Mouse (Mus musculus) liver, embryonic 12.5 days (tissue): ENCODE measurements around the gene Olfr960. TPM values are rescaled to one million over a fixed set of nuclear protein-coding genes. Genes with fewer than 3 reads are reported as not detected.

Experiments
- ATAC-seq: fragments of 200-750 bp; cut with Nextera tagmentation; 2 replicates; pipeline ENCODE4 v1.8.0; 2017; ENCODE audit warnings: moderate number of reproducible peaks, mild to moderate bottlenecking, moderate library complexity
- H3K27ac ChIP-seq: fragments of 300-500 bp; sonication (generic); 2 replicates; pipeline ENCODE4 v1.5.1; 2016; ENCODE audit warnings: mild to moderate bottlenecking
- H3K27me3 ChIP-seq: fragments of 300-500 bp; sonication (generic); replicated peaks from 2 replicates; pipeline ENCODE4 v1.6.1; 2016; ENCODE audit warnings: mild to moderate bottlenecking, moderate library complexity
- H3K36me3 ChIP-seq: fragments of 300-500 bp; sonication (generic); 2 replicates; pipeline ENCODE4 v1.6.1; 2016; ENCODE audit warnings: mild to moderate bottlenecking, moderate library complexity
- H3K4me1 ChIP-seq: fragments of 300-500 bp; sonication (generic); 2 replicates; pipeline ENCODE4 v1.6.1; 2016
- H3K4me2 ChIP-seq: fragments of 300-500 bp; sonication (generic); 2 replicates; pipeline ENCODE4 v1.6.1; 2016; ENCODE audit warnings: mild to moderate bottlenecking, moderate library complexity
- H3K4me3 ChIP-seq: fragments of 300-500 bp; sonication (generic); 2 replicates; pipeline ENCODE4 v1.5.1; 2016; ENCODE audit warnings: mild to moderate bottlenecking, moderate library complexity
- H3K9ac ChIP-seq: fragments of 300-500 bp; sonication (generic); 2 replicates; pipeline ENCODE4 v1.6.1; 2016; ENCODE audit warnings: mild to moderate bottlenecking, moderate library complexity
- H3K9me3 ChIP-seq: fragments of 300-500 bp; sonication (generic); replicated peaks from 2 replicates; pipeline ENCODE4 v1.6.1; 2016; ENCODE audit warnings: mild to moderate bottlenecking, moderate library complexity
- WGBS: fragments of 180-500 bp; shearing (Covaris S2); methylation state at CpG from one replicate; pipeline ENCODE4 v1.1.7; 2016; ENCODE audit not compliant: insufficient replicate concordance; 5-methylcytosine and 5-hydroxymethylcytosine counted together
- polyA plus RNA-seq: library from polyadenylated mRNA; unstranded; fragments of >200 nt; fragmentation: Nextera tagmentation; extraction: Ambion mirVana; gene quantifications from 2 replicates; pipeline ENCODE4 v1.2.1, GENCODE M21; 2016

The Olfr960 gene
- polyA plus RNA-seq, 1 experiment from 2014 or later: not detected

DNA sequence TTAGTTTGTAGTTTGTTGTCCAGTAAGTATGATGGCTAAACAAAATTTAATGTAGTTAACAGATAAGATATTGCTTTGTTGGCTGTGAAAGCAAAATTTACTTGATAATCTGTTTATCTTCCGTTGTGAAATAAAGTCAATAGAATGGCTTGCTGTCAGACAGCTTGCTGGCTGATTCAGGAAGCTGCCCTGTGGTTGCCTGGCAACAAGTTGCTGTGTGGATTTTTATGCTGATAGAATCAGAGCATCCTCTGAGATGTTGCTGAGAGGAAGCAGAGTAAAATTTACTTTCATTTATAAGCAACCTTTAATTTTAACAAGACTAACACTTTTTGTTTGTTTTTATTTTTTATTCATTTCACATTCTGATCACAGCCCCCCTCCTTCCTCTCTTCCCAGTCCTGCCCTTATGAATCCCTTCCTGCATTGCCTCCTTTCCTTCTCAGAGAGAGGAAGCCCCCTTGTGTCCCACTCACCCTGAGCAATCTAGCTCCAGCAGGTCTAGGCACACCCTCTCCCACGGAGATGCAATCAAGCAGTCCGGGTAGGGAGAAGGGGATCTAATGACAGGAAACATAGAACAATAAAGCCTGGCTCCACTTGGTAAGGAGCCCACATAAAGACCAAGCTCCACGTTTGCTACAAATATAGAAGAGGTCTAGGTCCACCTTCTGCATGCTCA, 12.9 kb downstream of the Olfr960 start:
- Histone ChIP-seq H3K4me2 (no peak overlapping the region), H3K9ac (no peak overlapping the region), H3K27ac (no peak overlapping the region), H3K4me3 (no peak overlapping the region), H3K27me3 (no peaks in the 10 kb centered on the region), H3K36me3 (no peaks in the 10 kb centered on the region), H3K4me1 (no peaks in the 10 kb centered on the region), H3K9me3 (no peaks in the 10 kb centered on the region)
- ATAC-seq: no peak
- whole genome bisulfite sequencing: 17% methylated on average over 4 of the region's 4 CpGs

DNA sequence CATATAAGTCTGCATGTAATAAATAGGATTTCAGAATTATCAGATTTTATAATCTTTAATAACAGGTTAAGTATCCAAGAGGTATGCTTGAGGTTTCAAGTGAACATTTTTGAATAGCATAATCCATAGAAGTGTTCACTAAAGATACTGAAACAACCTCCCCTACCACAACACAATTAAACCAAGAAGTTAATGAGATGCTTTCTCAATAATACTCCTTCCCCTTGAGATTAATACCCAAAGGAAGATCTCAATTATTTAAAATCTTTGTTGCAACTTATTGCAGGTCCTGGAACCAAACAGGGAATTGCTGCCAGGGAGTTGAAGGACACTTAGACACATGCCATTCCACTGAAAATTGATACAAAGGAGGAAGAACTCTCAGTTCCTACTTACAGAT, 23.6 kb downstream of the Olfr960 start, which contains the start of gene Olfr961:
Gene Olfr961 (plus strand): TSS at position 301 of the 400 bp plus-strand sequence.
- Histone ChIP-seq H3K36me3 (no peaks in the 10 kb centered on the region), H3K9me3 (no peaks in the 10 kb centered on the region)
- no peak for ATAC-seq

DNA sequence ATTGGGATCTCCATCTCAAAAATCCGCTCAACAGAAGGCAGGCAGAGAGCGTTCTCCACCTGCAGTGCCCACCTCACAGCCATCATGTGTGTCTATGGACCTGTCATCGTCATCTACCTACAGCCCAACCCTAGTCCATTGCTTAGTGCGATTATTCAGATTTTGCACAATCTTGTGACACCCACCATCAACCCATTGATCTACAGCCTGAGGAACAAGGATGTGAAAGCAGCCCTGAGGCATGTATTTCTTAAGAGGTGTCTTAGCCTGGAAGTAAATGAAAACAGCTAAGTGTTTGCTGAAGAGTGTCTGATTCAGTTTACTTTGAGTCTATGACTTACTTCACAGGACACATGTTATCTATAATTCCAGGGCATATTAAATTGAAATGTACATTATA, 26.2 kb downstream of the Olfr960 start:
- H3K4me2 ChIP-seq: no peak overlapping the region
- no peak overlapping the region for H3K27ac ChIP-seq
- 68% methylated on average over 4 of the region's 4 CpGs for WGBS
- H3K9ac ChIP-seq: no peak overlapping the region
- H3K4me3 ChIP-seq: no peak overlapping the region
- no peaks in the 10 kb centered on the region for H3K9me3 ChIP-seq
- ATAC-seq: no peak
- H3K27me3 ChIP-seq: no peaks in the 10 kb centered on the region
- H3K36me3 ChIP-seq: no peaks in the 10 kb centered on the region
- H3K4me1 ChIP-seq: no peaks in the 10 kb centered on the region

More for the DNA sequence above, 23.6 kb downstream of the Olfr960 start, which contains the start of gene Olfr961:
- Histone ChIP-seq H3K9ac (no peak within 1 kb of the TSS), H3K27ac (no peak within 1 kb of the TSS), H3K4me1 (no peaks in the 10 kb centered on the region), H3K27me3 (no peaks in the 10 kb centered on the region), H3K4me2 (no peak within 1 kb of the TSS), H3K4me3 (no peak within 1 kb of the TSS)

DNA sequence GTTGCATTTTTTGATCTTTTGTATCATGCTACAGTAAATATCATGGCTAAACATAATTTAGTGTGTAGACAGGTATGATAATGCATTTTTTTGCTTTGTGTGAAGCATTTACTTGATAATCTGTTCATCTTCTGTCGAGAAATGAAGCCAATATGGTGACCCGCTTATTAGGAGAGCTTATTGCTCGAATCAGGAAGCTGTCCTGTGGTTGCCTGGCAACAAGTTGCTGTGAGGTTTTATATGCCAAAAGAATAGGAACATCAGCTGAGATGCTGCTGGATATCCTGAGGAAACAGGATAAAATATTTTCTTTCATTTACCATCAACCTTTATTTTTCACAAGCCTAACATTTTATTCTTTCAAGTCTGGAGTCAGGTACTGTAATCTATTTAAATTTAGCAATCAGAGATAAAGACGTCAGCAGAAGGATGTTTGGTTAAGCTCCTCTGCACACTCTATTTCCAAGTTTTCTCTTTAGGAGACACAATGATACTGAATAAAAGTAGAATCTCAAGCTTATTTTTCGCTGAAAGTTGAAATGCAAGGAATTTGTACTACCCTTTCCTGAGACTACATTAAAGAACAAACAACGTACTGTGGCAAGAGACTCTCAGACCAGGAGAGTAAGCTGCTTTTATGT, 33.7 kb downstream of the Olfr960 start:
- no peaks in the 10 kb centered on the region for H3K4me1 ChIP-seq
- 60% methylated on average over 6 of the region's 6 CpGs for WGBS
- no peaks in the 10 kb centered on the region for H3K9me3 ChIP-seq
- H3K27me3 ChIP-seq: no peaks in the 10 kb centered on the region
- H3K4me2 ChIP-seq: no peak overlapping the region
- no peak overlapping the region for H3K27ac ChIP-seq
- H3K4me3 ChIP-seq: no peak overlapping the region
- no peaks in the 10 kb centered on the region for H3K36me3 ChIP-seq
- H3K9ac ChIP-seq: no peak overlapping the region
- ATAC-seq: no peak

DNA sequence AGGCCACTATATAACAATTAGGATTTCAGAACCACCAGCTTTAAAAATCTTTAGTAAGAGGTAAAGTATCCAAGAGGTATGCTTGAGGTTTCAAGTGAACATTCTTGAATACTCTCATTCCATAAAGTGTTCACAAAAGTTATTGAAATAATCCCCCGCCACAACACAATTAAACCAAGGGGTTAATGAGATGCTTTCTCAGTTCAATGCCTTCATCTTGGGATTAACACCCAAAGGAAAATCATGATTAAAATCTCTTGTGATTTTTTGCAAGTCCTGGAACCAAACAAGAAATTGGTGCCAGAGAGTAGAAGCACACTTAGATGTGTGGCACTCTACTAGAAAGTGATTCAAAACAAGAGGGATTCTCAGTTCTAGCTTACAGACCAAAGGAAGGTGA, 45.7 kb downstream of the Olfr960 start, which contains the start of gene Olfr963:
Gene Olfr963 (plus strand): TSS at position 301 of the 400 bp plus-strand sequence.
- Histone ChIP-seq H3K9ac (no peak within 1 kb of the TSS), H3K4me1 (no peaks in the 10 kb centered on the region), H3K27me3 (no peaks in the 10 kb centered on the region), H3K36me3 (no peaks in the 10 kb centered on the region), H3K4me3 (no peak within 1 kb of the TSS), H3K27ac (no peak within 1 kb of the TSS), H3K4me2 (no peak within 1 kb of the TSS), H3K9me3 (no peaks in the 10 kb centered on the region)
- ATAC-seq: no peak
- 57% methylated on average over 1 of the region's 1 CpGs for WGBS

DNA sequence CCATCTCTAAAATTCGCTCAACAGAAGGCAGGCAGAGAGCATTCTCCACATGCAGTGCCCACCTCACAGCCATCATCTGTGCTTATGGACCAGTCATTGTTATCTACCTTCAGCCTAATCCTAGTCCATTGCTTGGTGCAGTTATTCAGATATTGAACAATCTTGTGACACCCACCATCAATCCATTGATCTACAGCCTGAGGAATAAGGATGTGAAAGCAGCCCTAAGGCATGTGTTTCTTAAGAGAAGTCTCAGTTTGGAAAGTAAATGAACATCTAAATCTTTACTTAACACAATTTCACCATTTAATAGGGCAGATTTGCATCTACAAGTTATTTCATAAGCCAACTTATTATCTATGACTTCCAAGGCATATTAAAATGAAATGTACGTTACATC, 48.5 kb downstream of the Olfr960 start:
- H3K4me2 ChIP-seq: no peak overlapping the region
- H3K9ac ChIP-seq: no peak overlapping the region
- H3K36me3 ChIP-seq: no peaks in the 10 kb centered on the region
- WGBS: 55% methylated on average over 2 of the region's 2 CpGs
- H3K9me3 ChIP-seq: no peaks in the 10 kb centered on the region
- no peak for ATAC-seq
- H3K4me3 ChIP-seq: no peak overlapping the region
- H3K27ac ChIP-seq: no peak overlapping the region
- H3K27me3 ChIP-seq: no peaks in the 10 kb centered on the region
- no peaks in the 10 kb centered on the region for H3K4me1 ChIP-seq

Other genes starting within 250 kb of the Olfr960 start
- gene Olfr951, start 234.0 kb upstream of the Olfr960 start, polyA plus RNA-seq: not detected in 2 replicates
- not detected in 2 replicates for gene Olfr952, start 194.2 kb upstream of the Olfr960 start, polyA plus RNA-seq
- not detected in 2 replicates for gene Olfr954, start 164.7 kb upstream of the Olfr960 start, polyA plus RNA-seq
- not detected in 2 replicates for gene Olfr955, start 149.4 kb upstream of the Olfr960 start, polyA plus RNA-seq
- gene Olfr44, start 127.4 kb upstream of the Olfr960 start, polyA plus RNA-seq: not detected in 2 replicates
- not detected in 2 replicates for gene Olfr957, start 105.6 kb upstream of the Olfr960 start, polyA plus RNA-seq
- not detected in 2 replicates for gene Olfr958, start 67.3 kb upstream of the Olfr960 start, polyA plus RNA-seq
- not detected in 2 replicates for gene Olfr959, start 45.8 kb upstream of the Olfr960 start, polyA plus RNA-seq
- 4.7 and 5.9 TPM in 2 replicates for gene AW551984, start 17.0 kb upstream of the Olfr960 start, polyA plus RNA-seq
- not detected in 2 replicates for gene Olfr148, start 10.7 kb upstream of the Olfr960 start, polyA plus RNA-seq
- not detected in 2 replicates for gene Olfr961, start 23.7 kb downstream of the Olfr960 start, polyA plus RNA-seq
- not detected in 2 replicates for gene Olfr963, start 45.8 kb downstream of the Olfr960 start, polyA plus RNA-seq
- not detected in 2 replicates for gene Olfr149, start 85.7 kb downstream of the Olfr960 start, polyA plus RNA-seq
- not detected in 2 replicates for gene Olfr965, start 90.0 kb downstream of the Olfr960 start, polyA plus RNA-seq
- gene Olfr150, start 109.6 kb downstream of the Olfr960 start, polyA plus RNA-seq: not detected in 2 replicates
- not detected in 2 replicates for gene Olfr967, start 124.9 kb downstream of the Olfr960 start, polyA plus RNA-seq
- not detected in 2 replicates for gene Olfr968, start 161.9 kb downstream of the Olfr960 start, polyA plus RNA-seq
- not detected in 2 replicates for gene Olfr969, start 169.6 kb downstream of the Olfr960 start, polyA plus RNA-seq
- not detected in 2 replicates for gene Olfr970, start 187.5 kb downstream of the Olfr960 start, polyA plus RNA-seq
- not detected in 2 replicates for gene Olfr971, start 215.5 kb downstream of the Olfr960 start, polyA plus RNA-seq
- gene Olfr972, start 245.0 kb downstream of the Olfr960 start, polyA plus RNA-seq: not detected in 2 replicates